Mouse (Mus musculus) ES-CJ7 (cell line): ENCODE data around the gene Smad3.

ENCODE experiments used
- DNase-seq: peaks from one replicate; pipeline ENCODE4 v3.0.0; 2011; ENCODE audit warnings: low read depth, low spot score

Smad3 gene

GRCm38 (mm10) chr9:63745821-63746632 lies 11.8 kb downstream of the Smad3 start:
- no peak for DNase-seq

- no peak for DNase-seq
Measured at GRCm38 (mm10) chr9:63744595-63744994, 13.2 kb downstream of the Smad3 start.

GRCm38 (mm10) chr9:63743775-63744174 lies 14.0 kb downstream of the Smad3 start:
- DNase-seq = no peak

- no peak for DNase-seq
Measured at GRCm38 (mm10) chr9:63742887-63743660, 14.7 kb downstream of the Smad3 start.

GRCm38 (mm10) chr9:63742318-63742717 lies 15.5 kb downstream of the Smad3 start:
- no peak for DNase-seq

- peak; percentile 81 for DNase-seq
Measured at GRCm38 (mm10) chr9:63741792-63742191, 16.0 kb downstream of the Smad3 start.

- DNase-seq = no peak
Measured at GRCm38 (mm10) chr9:63740320-63740841, 17.4 kb downstream of the Smad3 start.

- DNase-seq = no peak
Measured at GRCm38 (mm10) chr9:63738830-63739229, 19.0 kb downstream of the Smad3 start.

GRCm38 (mm10) chr9:63738086-63738701 lies 19.6 kb downstream of the Smad3 start:
- DNase-seq = no peak

GRCm38 (mm10) chr9:63737426-63737931 lies 20.3 kb downstream of the Smad3 start:
- no peak for DNase-seq

GRCm38 (mm10) chr9:63734261-63734660 lies 23.5 kb downstream of the Smad3 start:
- no peak for DNase-seq

- no peak for DNase-seq
Measured at GRCm38 (mm10) chr9:63732700-63733099, 25.1 kb downstream of the Smad3 start.

GRCm38 (mm10) chr9:63731114-63731828 lies 26.5 kb downstream of the Smad3 start:
- DNase-seq = no peak

GRCm38 (mm10) chr9:63728969-63729368 lies 28.8 kb downstream of the Smad3 start:
- no peak for DNase-seq

GRCm38 (mm10) chr9:63727070-63727469 lies 30.7 kb downstream of the Smad3 start:
- DNase-seq = no peak

GRCm38 (mm10) chr9:63726088-63727010 lies 31.4 kb downstream of the Smad3 start:
- no peak for DNase-seq

- no peak for DNase-seq
Measured at GRCm38 (mm10) chr9:63724750-63725149, 33.0 kb downstream of the Smad3 start.

- DNase-seq = no peak
Measured at GRCm38 (mm10) chr9:63722918-63723317, 34.9 kb downstream of the Smad3 start.

GRCm38 (mm10) chr9:63722350-63722749 lies 35.4 kb downstream of the Smad3 start:
- no peak for DNase-seq
